Mouse (Mus musculus): ENCODE measurements at regions not wholly inside any gene's neighbourhood (a gene's known extent, or its start where the extent isn't known, plus 50 kb on each side); places are given as distances from the start of the nearest gene placed in this dataset.

GRCm38 (mm10) chr13:16279974-16280373, 268.3 kb downstream of the Inhba start:
- no peaks in the 10 kb centered on the region for H3K36me3 ChIP-seq (replicated peaks)
- H3K27me3 ChIP-seq (replicated peaks; ENCODE audit: low read depth, poor library complexity, severe bottlenecking), result no peaks in the 10 kb centered on the region
- H3K4me3 ChIP-seq, result no peak overlapping the region
- DNase-seq (ENCODE audit: low spot score), result no peak
- H3K27ac ChIP-seq (replicated peaks), result no peak overlapping the region
- no peaks in the 10 kb centered on the region for H3K4me1 ChIP-seq
- H3K9me3 ChIP-seq, result no peaks in the 10 kb centered on the region
- 91% methylated on average over 3 of the region's 3 CpGs for WGBS

GRCm38 (mm10) chr13:16280742-16281141, 269.1 kb downstream of the Inhba start:
- Histone ChIP-seq H3K9me3 (no peaks in the 10 kb centered on the region), H3K4me3 (no peak overlapping the region), H3K4me1 (no peaks in the 10 kb centered on the region), H3K27me3 (replicated peaks; ENCODE audit: low read depth, poor library complexity, severe bottlenecking) (no peaks in the 10 kb centered on the region), H3K27ac (replicated peaks) (no peak overlapping the region), H3K36me3 (replicated peaks) (no peaks in the 10 kb centered on the region)
- 63% methylated on average over 2 of the region's 2 CpGs for WGBS
- no peak for DNase-seq (ENCODE audit: low spot score)

- no peaks in the 10 kb centered on the region for H3K36me3 ChIP-seq (replicated peaks)
Observed at GRCm38 (mm10) chr13:16281777-16282176, 270.1 kb downstream of the Inhba start.

GRCm38 (mm10) chr13:16282230-16282629, 270.6 kb downstream of the Inhba start:
- Histone ChIP-seq H3K4me3 (no peak overlapping the region), H3K9me3 (no peaks in the 10 kb centered on the region), H3K27ac (replicated peaks) (peak overlapping the region; percentile 30; the same call in 1 of the 2 replicates), H3K36me3 (replicated peaks) (no peaks in the 10 kb centered on the region), H3K27me3 (replicated peaks; ENCODE audit: low read depth, poor library complexity, severe bottlenecking) (no peaks in the 10 kb centered on the region), H3K4me1 (no peaks in the 10 kb centered on the region)
- DNase-seq (ENCODE audit: low spot score), result no peak
- WGBS, result 56% methylated on average over 2 of the region's 2 CpGs

More at GRCm38 (mm10) chr13:16281777-16282176, 270.1 kb downstream of the Inhba start:
- H3K27ac ChIP-seq (replicated peaks), result no peak overlapping the region
- DNase-seq (ENCODE audit: low spot score), result no peak
- H3K4me1 ChIP-seq, result no peaks in the 10 kb centered on the region
- H3K4me3 ChIP-seq, result no peak overlapping the region
- H3K27me3 ChIP-seq (replicated peaks; ENCODE audit: low read depth, poor library complexity, severe bottlenecking), result no peaks in the 10 kb centered on the region
- H3K9me3 ChIP-seq, result no peaks in the 10 kb centered on the region

DNA sequence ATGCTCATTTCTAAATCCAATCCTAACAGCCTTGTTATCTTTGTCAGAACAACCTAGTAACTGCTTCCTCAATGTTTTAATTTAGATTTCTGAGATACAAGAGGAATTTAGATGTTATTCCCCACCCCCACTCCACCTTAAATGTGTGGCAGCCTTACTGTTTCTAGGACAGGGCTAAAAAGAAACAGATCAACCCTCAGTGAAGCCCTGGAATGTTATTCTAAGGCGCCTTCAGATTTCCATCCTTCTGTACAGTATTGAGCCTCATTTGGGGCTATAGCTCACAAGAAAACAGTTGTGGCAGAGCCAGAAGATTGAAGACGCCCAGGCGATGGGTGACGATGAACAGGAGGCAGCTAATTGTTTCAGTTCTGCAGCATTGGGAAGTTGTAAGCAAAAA, 271.7 kb downstream of the Inhba start:
- Histone ChIP-seq H3K9me3 (no peaks in the 10 kb centered on the region), H3K27me3 (replicated peaks; ENCODE audit: low read depth, poor library complexity, severe bottlenecking) (no peaks in the 10 kb centered on the region), H3K36me3 (replicated peaks) (no peaks in the 10 kb centered on the region), H3K27ac (replicated peaks) (no peak overlapping the region), H3K4me3 (no peak overlapping the region), H3K4me1 (no peaks in the 10 kb centered on the region)
- WGBS, result 77% methylated on average over 4 of the region's 4 CpGs
- DNase-seq (ENCODE audit: low spot score), result peak; percentile 11

DNA sequence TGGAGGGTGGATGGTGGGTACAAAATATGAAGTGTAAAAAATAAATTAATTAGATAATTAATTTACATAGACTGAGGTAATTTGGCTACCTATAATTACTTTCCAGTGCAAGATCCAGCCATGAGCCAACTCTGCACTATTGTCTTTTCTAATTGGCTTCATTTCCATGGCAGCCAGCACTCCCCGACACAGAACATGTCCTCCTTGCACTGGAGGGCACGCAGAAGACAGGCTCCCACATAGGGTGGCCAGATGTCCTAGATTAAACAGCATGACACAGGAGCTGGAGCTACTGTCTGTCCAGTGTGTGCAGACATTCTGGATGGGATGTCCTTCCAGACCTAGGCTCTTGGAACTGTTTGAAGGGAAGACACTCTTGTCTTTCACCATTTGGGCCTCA, 278.0 kb downstream of the Inhba start:
- 76% methylated on average over 2 of the region's 2 CpGs for WGBS
- no peak for DNase-seq (ENCODE audit: low spot score)
- Histone ChIP-seq H3K4me1 (no peaks in the 10 kb centered on the region), H3K27me3 (replicated peaks; ENCODE audit: low read depth, poor library complexity, severe bottlenecking) (no peaks in the 10 kb centered on the region), H3K36me3 (replicated peaks) (no peaks in the 10 kb centered on the region), H3K27ac (replicated peaks) (no peak overlapping the region), H3K4me3 (no peak overlapping the region), H3K9me3 (no peaks in the 10 kb centered on the region)

DNA sequence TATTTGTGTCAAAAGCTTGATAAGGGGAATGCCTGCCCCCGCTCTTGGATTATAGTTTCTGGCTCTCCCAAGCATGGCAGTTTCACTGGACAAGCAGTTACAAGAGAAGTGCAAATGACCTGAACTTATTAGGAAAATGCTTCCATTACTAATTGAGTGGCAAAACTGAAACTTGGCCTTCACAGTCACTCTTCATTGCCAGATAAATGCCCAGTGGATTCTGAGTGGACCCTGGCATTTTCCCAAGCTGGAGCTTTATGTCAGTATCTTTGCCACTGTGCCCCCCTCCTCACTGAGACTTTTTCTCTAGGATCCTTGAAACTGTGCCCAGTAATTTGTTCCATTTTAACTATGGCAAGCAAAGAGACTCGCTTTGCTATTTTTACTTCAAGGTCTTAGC, 279.1 kb downstream of the Inhba start:
- no peaks in the 10 kb centered on the region for H3K4me1 ChIP-seq
- WGBS, result 87% methylated on average over 2 of the region's 2 CpGs
- no peaks in the 10 kb centered on the region for H3K27me3 ChIP-seq (replicated peaks; ENCODE audit: low read depth, poor library complexity, severe bottlenecking)
- no peaks in the 10 kb centered on the region for H3K9me3 ChIP-seq
- no peak overlapping the region for H3K4me3 ChIP-seq
- H3K27ac ChIP-seq (replicated peaks), result no peak overlapping the region
- DNase-seq (ENCODE audit: low spot score), result no peak
- no peaks in the 10 kb centered on the region for H3K36me3 ChIP-seq (replicated peaks)

GRCm38 (mm10) chr13:16291661-16292291, 280.1 kb downstream of the Inhba start:
- no peaks in the 10 kb centered on the region for H3K27me3 ChIP-seq (replicated peaks; ENCODE audit: low read depth, poor library complexity, severe bottlenecking)
- no peak for DNase-seq (ENCODE audit: low spot score)
- H3K36me3 ChIP-seq (replicated peaks), result no peaks in the 10 kb centered on the region
- no peaks in the 10 kb centered on the region for H3K4me1 ChIP-seq
- no peak overlapping the region for H3K4me3 ChIP-seq
- no peak overlapping the region for H3K27ac ChIP-seq (replicated peaks)
- H3K9me3 ChIP-seq, result no peaks in the 10 kb centered on the region
- 85% methylated on average over 6 of the region's 6 CpGs for WGBS

DNA sequence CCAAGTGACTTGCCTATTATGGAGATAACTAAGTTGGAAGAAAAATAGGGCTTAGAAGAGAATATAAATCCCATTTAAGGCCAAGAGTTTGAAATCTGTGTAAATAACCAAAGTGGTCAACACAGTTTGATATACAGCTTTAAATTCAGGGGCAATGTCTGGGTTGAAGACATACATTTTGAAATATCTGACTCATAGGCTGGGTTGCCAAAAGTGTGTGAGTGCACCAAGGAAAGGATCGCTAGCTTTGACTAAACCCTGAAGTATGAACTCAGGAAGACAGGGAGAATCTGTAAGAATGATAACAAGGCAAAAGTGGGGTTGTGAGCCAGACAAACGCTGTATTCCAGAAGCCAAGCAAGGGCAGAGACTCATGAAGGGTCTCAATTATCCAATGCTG, 288.1 kb downstream of the Inhba start:
- H3K27me3 ChIP-seq (replicated peaks; ENCODE audit: low read depth, poor library complexity, severe bottlenecking), result no peaks in the 10 kb centered on the region
- no peak overlapping the region for H3K27ac ChIP-seq (replicated peaks)
- no peaks in the 10 kb centered on the region for H3K9me3 ChIP-seq
- H3K4me1 ChIP-seq, result no peaks in the 10 kb centered on the region
- DNase-seq (ENCODE audit: low spot score), result no peak
- H3K36me3 ChIP-seq (replicated peaks), result no peaks in the 10 kb centered on the region
- WGBS, result 81% methylated on average over 2 of the region's 2 CpGs
- H3K4me3 ChIP-seq, result no peak overlapping the region

DNA sequence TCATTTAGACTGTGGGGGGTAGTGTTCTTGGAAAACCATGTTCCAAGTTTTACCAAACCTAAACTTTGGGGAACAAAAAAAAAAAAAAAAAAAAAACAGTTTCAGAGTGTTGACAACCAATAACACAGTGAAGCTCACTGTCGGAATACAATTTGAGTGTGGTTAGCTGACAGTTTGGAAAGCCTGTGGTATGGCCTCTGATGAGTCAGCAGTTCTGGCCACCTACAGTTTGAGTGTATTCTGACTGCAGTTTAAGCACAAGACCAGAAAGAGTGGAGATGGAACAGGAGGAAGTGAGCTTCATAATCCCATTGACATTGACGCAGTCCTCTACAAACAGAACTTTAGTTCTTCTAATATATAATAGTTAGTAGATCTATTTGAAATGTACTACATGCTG, 303.0 kb downstream of the Inhba start:
- DNase-seq (ENCODE audit: low spot score), result no peak
- Histone ChIP-seq H3K27me3 (replicated peaks; ENCODE audit: low read depth, poor library complexity, severe bottlenecking) (no peaks in the 10 kb centered on the region), H3K4me1 (no peaks in the 10 kb centered on the region), H3K27ac (replicated peaks) (no peak overlapping the region), H3K4me3 (no peak overlapping the region), H3K36me3 (replicated peaks) (no peaks in the 10 kb centered on the region), H3K9me3 (no peaks in the 10 kb centered on the region)
- 81% methylated on average over 2 of the region's 2 CpGs for WGBS

GRCm38 (mm10) chr13:16315689-16316088, 304.0 kb downstream of the Inhba start:
- H3K27ac ChIP-seq (replicated peaks), result no peak overlapping the region
- 93% methylated on average over 2 of the region's 2 CpGs for WGBS
- H3K4me3 ChIP-seq, result no peak overlapping the region
- no peaks in the 10 kb centered on the region for H3K9me3 ChIP-seq
- H3K36me3 ChIP-seq (replicated peaks), result no peaks in the 10 kb centered on the region
- no peaks in the 10 kb centered on the region for H3K4me1 ChIP-seq
- no peaks in the 10 kb centered on the region for H3K27me3 ChIP-seq (replicated peaks; ENCODE audit: low read depth, poor library complexity, severe bottlenecking)
- no peak for DNase-seq (ENCODE audit: low spot score)

DNA sequence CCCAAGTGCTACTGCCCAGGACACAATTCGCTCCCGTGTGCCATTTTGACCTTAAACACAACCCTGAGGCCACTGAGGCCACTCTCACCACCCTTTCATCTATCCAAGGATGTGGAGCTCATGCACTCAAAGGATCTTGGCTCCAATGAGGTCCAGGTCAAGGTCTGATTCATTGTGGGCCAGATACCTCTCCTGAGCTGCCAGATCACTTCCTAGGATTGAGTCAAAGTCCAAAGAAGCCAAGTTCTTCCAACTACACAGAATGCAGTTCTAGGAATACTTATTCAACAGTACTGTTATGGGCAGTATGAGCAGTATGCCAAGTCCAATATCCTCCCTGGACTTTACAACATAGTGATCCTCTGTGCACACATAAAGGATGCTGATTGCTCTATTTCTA, 304.9 kb downstream of the Inhba start:
- no peaks in the 10 kb centered on the region for H3K4me1 ChIP-seq
- no peak overlapping the region for H3K4me3 ChIP-seq
- 85% methylated on average over 2 of the region's 2 CpGs for WGBS
- H3K9me3 ChIP-seq, result no peaks in the 10 kb centered on the region
- H3K27ac ChIP-seq (replicated peaks), result no peak overlapping the region
- no peaks in the 10 kb centered on the region for H3K27me3 ChIP-seq (replicated peaks; ENCODE audit: low read depth, poor library complexity, severe bottlenecking)
- no peaks in the 10 kb centered on the region for H3K36me3 ChIP-seq (replicated peaks)
- no peak for DNase-seq (ENCODE audit: low spot score)

- H3K36me3 ChIP-seq (replicated peaks), result no peaks in the 10 kb centered on the region
- no peaks in the 10 kb centered on the region for H3K4me1 ChIP-seq
- DNase-seq (ENCODE audit: low spot score), result no peak
- H3K27me3 ChIP-seq (replicated peaks; ENCODE audit: low read depth, poor library complexity, severe bottlenecking), result no peaks in the 10 kb centered on the region
- no peak overlapping the region for H3K4me3 ChIP-seq
- H3K27ac ChIP-seq (replicated peaks), result no peak overlapping the region
- no peaks in the 10 kb centered on the region for H3K9me3 ChIP-seq
- WGBS, result 57% methylated on average over 3 of the region's 3 CpGs
Observed at GRCm38 (mm10) chr13:16317412-16317811, 305.8 kb downstream of the Inhba start.

DNA sequence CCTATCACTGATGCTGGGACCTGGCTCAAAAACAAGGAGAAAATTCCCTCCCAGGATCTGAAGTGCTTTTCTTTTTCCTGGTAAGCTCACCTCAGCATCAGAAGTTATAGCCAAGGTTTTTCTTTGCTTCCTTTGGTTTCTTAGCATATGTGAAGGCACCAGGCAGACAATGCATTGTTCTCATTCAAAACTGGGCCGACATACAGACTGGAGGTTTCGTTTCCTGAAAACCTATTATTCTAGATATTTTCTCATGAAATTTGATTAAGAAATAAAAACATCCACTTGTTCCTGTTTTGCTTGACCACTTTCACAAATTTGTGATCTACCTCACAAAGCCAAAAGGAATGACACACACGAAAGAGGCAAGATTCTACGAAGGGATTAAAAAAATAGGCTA, 308.7 kb downstream of the Inhba start:
- Histone ChIP-seq H3K27me3 (replicated peaks; ENCODE audit: low read depth, poor library complexity, severe bottlenecking) (no peaks in the 10 kb centered on the region), H3K36me3 (replicated peaks) (no peaks in the 10 kb centered on the region), H3K4me3 (no peak overlapping the region), H3K9me3 (no peaks in the 10 kb centered on the region), H3K4me1 (no peaks in the 10 kb centered on the region), H3K27ac (replicated peaks) (no peak overlapping the region)
- WGBS, result 80% methylated on average over 4 of the region's 4 CpGs
- DNase-seq (ENCODE audit: low spot score), result no peak

All from embryonic facial prominence, embryonic 10.5 days (tissue).